Mouse (Mus musculus) ES-E14 (cell line): ENCODE data around the gene Zfp821. TPM values are rescaled to one million over a fixed set of nuclear protein-coding genes. Genes with fewer than 3 reads are reported as not detected.
A peak's percentile ranks its signal among the peaks of the same experiment; 100 is the strongest.

Source experiments
- DNase-seq: peaks from one replicate; pipeline ENCODE4 v3.0.0-alpha.2; 2013; ENCODE audit warnings: low read depth, low spot score
- H3K27ac ChIP-seq: 2 replicates; pipeline ENCODE4 v1.5.1; 2012; ENCODE audit warnings: low read depth, mild to moderate bottlenecking, low read length, moderate library complexity, mixed read lengths; ENCODE audit not compliant: poor library complexity, insufficient read depth, severe bottlenecking
- H3K36me3 ChIP-seq: 2 replicates; pipeline ENCODE4 v1.6.1; 2012; ENCODE audit warnings: mild to moderate bottlenecking, low read length, moderate library complexity, mixed read lengths; ENCODE audit not compliant: control insufficient read depth, poor library complexity, insufficient read depth, severe bottlenecking
- H3K4me1 ChIP-seq, 2 experiments: fragments of 150-350 bp in 1 of 2; sonication (generic) in 1 of 2; 2 replicates each; pipeline ENCODE4 v1.6.1; 2012; ENCODE audit warnings: low read length in 2 of 2, mild to moderate bottlenecking in 1 of 2, mixed read lengths in 1 of 2; ENCODE audit not compliant: control insufficient read depth in 2 of 2, insufficient read depth in 2 of 2, poor library complexity in 1 of 2
- H3K4me3 ChIP-seq, 2 experiments: fragments of 150-350 bp in 1 of 2; sonication (generic) in 1 of 2; 2 replicates each; pipeline ENCODE4 v1.5.1; 2012; ENCODE audit warnings: low read length in 2 of 2, low read depth in 1 of 2, mild to moderate bottlenecking in 1 of 2, mixed read lengths in 1 of 2; ENCODE audit not compliant: insufficient read depth in 1 of 2, poor library complexity in 1 of 2, severe bottlenecking in 1 of 2
- H3K9ac ChIP-seq: 2 replicates; pipeline ENCODE4 v1.6.1; 2012; ENCODE audit warnings: low read depth, mild to moderate bottlenecking, low read length, mixed read lengths; ENCODE audit not compliant: poor library complexity, insufficient read depth, severe bottlenecking
- H3K9me3 ChIP-seq: fragments of 150-350 bp; sonication (generic); 2 replicates; pipeline ENCODE4 v1.6.1; 2012; ENCODE audit warnings: low read depth, mild to moderate bottlenecking, low read length; ENCODE audit not compliant: control insufficient read depth, insufficient read depth
- CHD2 ChIP-seq: IDR thresholded peaks from 2 replicates; pipeline ENCODE4 v1.6.1; 2014; ENCODE audit warnings: mild to moderate bottlenecking, low read depth, low read length, inconsistent platforms
- HCFC1 ChIP-seq: IDR thresholded peaks from 2 replicates; pipeline ENCODE4 v1.6.1; 2012; ENCODE audit warnings: low read length, inconsistent platforms, borderline replicate concordance; ENCODE audit not compliant: insufficient read depth
- MAFK ChIP-seq: IDR thresholded peaks from 2 replicates; pipeline ENCODE4 v1.6.1; 2014; ENCODE audit warnings: mild to moderate bottlenecking, low read depth, low read length, inconsistent platforms; ENCODE audit not compliant: insufficient read depth
- ZC3H11A ChIP-seq: IDR thresholded peaks from 2 replicates; pipeline ENCODE4 v1.6.1; 2012; ENCODE audit warnings: low read depth, mild to moderate bottlenecking, inconsistent platforms, low read length, borderline replicate concordance
- ZNF384 ChIP-seq: IDR thresholded peaks from 2 replicates; pipeline ENCODE4 v1.6.1; 2012; ENCODE audit warnings: low read depth, low read length, inconsistent platforms
- in situ Hi-C, 2 experiments: fragments of 600-800 bp; cut with MboI; formaldehyde crosslinking; loops; one replicate each; pipeline ENCODE4 v1.15.1; 2025; ENCODE audit warnings: low sequenced_read_pairs in 2 of 2, inconsistent platforms in 1 of 2; ENCODE audit not compliant: unreplicated experiment in 2 of 2
- total RNA-seq: library from RNA; depleted of rRNA; stranded (reverse); fragments of 300-350 nt; gene quantifications from 2 replicates; pipeline ENCODE4 v1.2.3, GENCODE M21; 2012; rRNA removed

Zfp821 gene
- 8.7 and 9.1 TPM in 2 replicates for total RNA-seq

- peak; percentile 91 for DNase-seq
- TF ChIP-seq ZNF384 (no peak), ZC3H11A (no peak), MAFK (no peak)
- Histone ChIP-seq H3K9ac (peak within 1 kb of the TSS; percentile 79), H3K9me3 (no peaks in the 10 kb centered on the region), H3K4me3 (peak within 1 kb of the TSS; percentile 87 to 98), H3K36me3 (peaks cover 5% of the 10 kb centered on the region), H3K27ac (no peak within 1 kb of the TSS), H3K4me1 (peaks cover 0 to 5% of the 10 kb centered on the region in 2 experiments; a peak in 2 of 4 replicates)
- in situ Hi-C loops: no loop called here
These were observed at the start of gene Zfp821 for GRCm38 (mm10) chr8:109705320-109706075. Zfp821 (plus strand) TSS chr8:109705546.

GRCm38 (mm10) chr8:109656860-109657259 lies 48.5 kb upstream of the Zfp821 start:
- no peaks in the 10 kb centered on the region for H3K36me3 ChIP-seq
- in situ Hi-C loops: no loop called here
- H3K27ac ChIP-seq: no peak overlapping the region
- no peak overlapping the region for H3K9ac ChIP-seq
- no peaks in the 10 kb centered on the region for H3K4me1 ChIP-seq
- no peak overlapping the region for H3K4me3 ChIP-seq
- TF ChIP-seq ZNF384 (no peak), CHD2 (no peak), HCFC1 (no peak), ZC3H11A (no peak), MAFK (no peak)
- no peaks in the 10 kb centered on the region for H3K9me3 ChIP-seq
- no peak for DNase-seq

DNA sequence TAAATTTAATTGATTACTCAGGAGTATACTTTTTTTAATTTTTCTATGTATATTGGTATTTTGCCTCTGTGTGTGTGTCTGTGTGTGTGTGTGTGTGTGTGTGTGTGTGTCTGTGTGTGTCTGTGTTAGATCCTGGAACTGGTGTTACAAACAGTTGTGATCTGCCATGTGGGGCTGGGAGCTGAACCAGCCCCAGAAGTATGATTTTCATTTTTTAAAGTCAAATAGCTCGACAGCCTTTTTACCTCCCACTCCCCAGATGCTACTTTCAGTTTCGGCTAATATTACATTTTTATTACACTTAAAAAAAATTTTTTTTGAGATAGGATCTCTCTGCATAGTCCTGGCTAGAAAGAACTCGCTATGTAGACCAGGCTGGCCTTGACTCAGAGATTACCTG lies 43.0 kb upstream of the Zfp821 start:
- no peak for DNase-seq
- no peak overlapping the region for H3K27ac ChIP-seq
- TF ChIP-seq HCFC1: no peak
- TF ChIP-seq ZC3H11A: no peak
- no peak for TF ChIP-seq MAFK
- TF ChIP-seq ZNF384: no peak
- no peak for TF ChIP-seq CHD2
- H3K9me3 ChIP-seq: no peaks in the 10 kb centered on the region
- in situ Hi-C loops: no loop called here
- H3K9ac ChIP-seq: no peak overlapping the region
- no peak overlapping the region for H3K4me3 ChIP-seq
- H3K36me3 ChIP-seq: no peaks in the 10 kb centered on the region
- H3K4me1 ChIP-seq: no peaks in the 10 kb centered on the region

DNA sequence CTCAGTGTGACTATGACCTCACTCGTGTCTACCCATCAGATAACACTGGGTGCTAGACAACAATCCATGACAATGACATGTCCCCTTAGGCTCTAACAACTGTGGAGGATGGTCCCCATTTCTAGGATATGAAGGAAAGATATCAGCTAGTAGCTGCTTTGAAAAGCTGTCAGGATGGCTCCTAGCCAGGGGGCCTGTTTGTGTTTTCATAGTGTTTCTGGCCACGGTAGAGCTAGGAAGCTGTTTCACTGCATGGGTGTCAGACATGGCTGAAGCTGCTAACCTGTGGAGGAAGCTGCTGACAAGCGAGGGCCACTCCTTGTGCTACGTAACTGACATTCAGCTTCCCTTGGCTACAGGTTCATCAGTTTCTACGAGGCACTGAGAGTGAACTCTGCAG lies 38.7 kb upstream of the Zfp821 start:
- Histone ChIP-seq H3K4me3 (no peak overlapping the region), H3K27ac (no peak overlapping the region), H3K9me3 (no peaks in the 10 kb centered on the region), H3K9ac (no peak overlapping the region), H3K4me1 (no peaks in the 10 kb centered on the region), H3K36me3 (peaks cover 3% of the 10 kb centered on the region; the same call in 1 of the 2 replicates)
- in situ Hi-C loops: no loop called here
- no peak for DNase-seq
- TF ChIP-seq MAFK: no peak
- no peak for TF ChIP-seq HCFC1
- no peak for TF ChIP-seq CHD2
- no peak for TF ChIP-seq ZNF384
- no peak for TF ChIP-seq ZC3H11A

DNA sequence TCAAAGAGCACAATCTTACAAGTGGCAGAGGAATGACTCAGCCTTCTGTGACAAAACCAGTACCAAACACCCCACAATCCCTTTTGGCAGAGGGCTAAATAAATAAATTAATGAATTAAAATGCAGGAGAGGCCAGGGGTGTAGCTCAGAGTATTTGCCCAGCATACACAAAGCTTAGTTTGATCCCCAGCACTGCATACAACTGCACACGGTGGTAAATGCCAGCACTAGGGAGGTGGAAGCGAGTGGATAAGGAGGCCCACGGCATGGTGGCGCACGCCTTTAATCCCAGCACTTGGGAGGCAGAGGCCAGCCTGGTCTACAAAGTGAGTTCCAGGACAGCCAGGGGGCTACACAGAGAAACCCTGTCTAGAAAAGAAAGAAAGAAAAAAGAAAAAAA lies 32.7 kb upstream of the Zfp821 start:
- TF ChIP-seq CHD2 (no peak), ZC3H11A (no peak), HCFC1 (no peak), ZNF384 (no peak), MAFK (no peak)
- no peak overlapping the region for H3K4me3 ChIP-seq
- no peaks in the 10 kb centered on the region; the same call in 1 of the 2 replicates for H3K9me3 ChIP-seq
- peaks cover 22% of the 10 kb centered on the region for H3K36me3 ChIP-seq
- no peak overlapping the region for H3K27ac ChIP-seq
- H3K4me1 ChIP-seq: no peaks in the 10 kb centered on the region
- DNase-seq: no peak
- in situ Hi-C loops: no loop called here
- no peak overlapping the region for H3K9ac ChIP-seq
